Mouse (Mus musculus) intestine, embryonic 16.5 days (tissue): ENCODE measurements around the gene Irx6. TPM values are rescaled to one million over a fixed set of nuclear protein-coding genes. Genes with fewer than 3 reads are reported as not detected.

Source experiments
- ATAC-seq: fragments of 200-750 bp; cut with Nextera tagmentation; 2 replicates; pipeline ENCODE4 v1.8.0; 2017; ENCODE audit warnings: moderate TSS enrichment, moderate library complexity
- H3K27ac ChIP-seq: fragments of 300-500 bp; sonication (generic); 2 replicates; pipeline ENCODE4 v1.5.1; 2014; ENCODE audit warnings: mild to moderate bottlenecking, low read length
- H3K27me3 ChIP-seq: fragments of 300-500 bp; sonication (generic); replicated peaks from 2 replicates; pipeline ENCODE4 v1.6.1; 2014; ENCODE audit warnings: low read length, control low read depth, mixed read lengths; ENCODE audit not compliant: control insufficient read depth, insufficient read depth
- H3K36me3 ChIP-seq: fragments of 300-500 bp; sonication (generic); 2 replicates; pipeline ENCODE4 v1.6.1; 2014; ENCODE audit warnings: low read length, control low read depth; ENCODE audit not compliant: control insufficient read depth, insufficient read depth
- H3K4me1 ChIP-seq: fragments of 300-500 bp; sonication (generic); 2 replicates; pipeline ENCODE4 v1.6.1; 2014; ENCODE audit warnings: low read length, control low read depth, mixed read lengths; ENCODE audit not compliant: control insufficient read depth, insufficient read depth
- H3K4me2 ChIP-seq: fragments of 300-500 bp; sonication (generic); 2 replicates; pipeline ENCODE4 v1.6.1; 2014; ENCODE audit warnings: low read depth, low read length, control low read depth
- H3K4me3 ChIP-seq: fragments of 300-500 bp; sonication (generic); 2 replicates; pipeline ENCODE4 v1.5.1; 2014; ENCODE audit warnings: mild to moderate bottlenecking, low read length
- H3K9ac ChIP-seq: fragments of 300-500 bp; sonication (generic); 2 replicates; pipeline ENCODE4 v1.6.1; 2014; ENCODE audit warnings: low read depth, low read length
- H3K9me3 ChIP-seq: fragments of 300-500 bp; sonication (generic); 2 replicates; pipeline ENCODE4 v1.6.1; 2016; ENCODE audit warnings: low read length, control low read depth; ENCODE audit not compliant: control insufficient read depth
- WGBS: fragments of 180-500 bp; shearing (Covaris S2); extraction: QIAGEN DNeasy Blood & Tissue Kit; methylation state at CpG from one replicate; pipeline ENCODE4 v1.1.7; 2014; 5-methylcytosine and 5-hydroxymethylcytosine counted together
- polyA plus RNA-seq: library from polyadenylated mRNA; unstranded; fragments of >200 nt; fragmentation: Nextera tagmentation; extraction: Ambion mirVana; gene quantifications from 2 replicates; pipeline ENCODE4 v1.2.1, GENCODE M21; 2015

The Irx6 gene
- polyA plus RNA-seq, 1 experiment from 2014 or later, result not detected

- 7% methylated on average over 11 of the region's 11 CpGs for WGBS
- H3K36me3 ChIP-seq, result no peaks in the 10 kb centered on the region
- H3K27me3 ChIP-seq, result peaks cover 65% of the 10 kb centered on the region
- H3K4me2 ChIP-seq, result peak overlapping the region; percentile 60
- H3K27ac ChIP-seq, result no peak overlapping the region
- peak overlapping the region; percentile 40 for H3K4me3 ChIP-seq
- no peak overlapping the region for H3K9ac ChIP-seq
- peaks cover 15% of the 10 kb centered on the region for H3K4me1 ChIP-seq
- no peaks in the 10 kb centered on the region for H3K9me3 ChIP-seq
- no peak for ATAC-seq
Observed at GRCm38 (mm10) chr8:92673101-92673500, 987 bp upstream of the Irx6 start.

DNA sequence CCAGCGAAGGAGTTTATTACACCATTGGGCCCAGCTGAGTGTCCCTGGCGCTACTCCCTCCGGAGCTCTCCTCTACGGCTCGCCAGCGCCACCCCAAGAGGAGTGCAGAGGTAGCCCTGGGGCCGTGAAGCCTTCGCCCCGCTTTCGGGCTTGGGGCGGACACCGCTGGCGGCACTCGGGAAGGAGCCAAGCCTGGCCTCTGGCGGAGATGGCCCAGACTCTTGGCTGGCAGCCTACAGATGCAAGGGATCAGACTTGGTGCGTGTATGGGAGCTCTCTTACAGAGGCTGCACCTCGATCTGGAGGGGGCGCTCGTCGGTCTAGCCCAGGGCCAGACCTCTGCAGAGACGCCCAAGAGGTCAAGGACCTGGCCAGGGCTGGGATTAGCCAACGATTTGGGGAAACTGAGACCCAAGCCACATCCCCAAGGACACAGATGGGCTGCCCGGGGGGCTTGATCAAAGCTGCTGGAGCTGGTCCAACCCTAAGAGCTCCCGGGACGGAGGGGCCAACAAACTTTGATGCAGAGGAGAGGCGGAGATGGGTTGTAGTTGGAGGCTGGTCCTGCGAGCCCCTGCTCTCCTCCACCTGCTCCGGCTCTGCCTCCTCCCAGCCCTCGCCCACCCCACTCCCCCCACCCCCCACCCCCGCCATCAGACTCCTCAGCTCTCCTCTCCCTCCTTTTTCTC is 389 bp upstream of the Irx6 start:
- Histone ChIP-seq H3K4me2 (peak overlapping the region; percentile 60), H3K9ac (no peak overlapping the region), H3K4me1 (peaks cover 15% of the 10 kb centered on the region), H3K36me3 (no peaks in the 10 kb centered on the region), H3K4me3 (peak overlapping the region; percentile 40), H3K9me3 (no peaks in the 10 kb centered on the region), H3K27ac (no peak overlapping the region), H3K27me3 (peaks cover 70% of the 10 kb centered on the region)
- WGBS, result 1% methylated on average over 29 of the region's 30 CpGs
- peak; percentile 67 for ATAC-seq

GRCm38 (mm10) chr8:92678407-92678806 is 4.3 kb downstream of the Irx6 start:
- Histone ChIP-seq H3K27me3 (peaks cover 66% of the 10 kb centered on the region), H3K9ac (no peak overlapping the region), H3K4me3 (peak overlapping the region; percentile 7; the same call in 1 of the 2 replicates), H3K9me3 (no peaks in the 10 kb centered on the region), H3K4me1 (peaks cover 11% of the 10 kb centered on the region), H3K36me3 (no peaks in the 10 kb centered on the region), H3K4me2 (peak overlapping the region; percentile 23; the same call in 1 of the 2 replicates), H3K27ac (no peak overlapping the region)
- peak; percentile 88 for ATAC-seq
- 11% methylated on average over 16 of the region's 16 CpGs for WGBS

DNA sequence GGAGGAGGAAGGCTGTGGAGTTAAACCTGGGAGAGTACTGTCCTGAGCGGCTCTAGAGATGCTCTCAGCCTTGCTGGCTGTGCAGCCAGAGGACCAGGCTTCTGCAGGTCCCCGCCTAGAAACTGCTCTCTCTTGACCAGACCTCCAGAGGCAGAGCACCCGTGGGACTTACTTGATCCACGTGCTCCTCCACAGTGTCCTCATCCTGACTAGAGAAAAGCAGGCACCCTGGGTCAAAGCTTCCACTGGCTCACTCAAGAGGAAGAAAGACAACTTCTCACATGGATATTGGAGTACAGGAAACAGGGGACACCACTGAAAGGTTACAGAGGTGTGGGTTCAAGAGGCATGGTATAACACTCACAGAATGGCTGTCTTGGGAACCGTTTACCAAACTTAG is 23.3 kb downstream of the Irx6 start:
- Histone ChIP-seq H3K27ac (no peak overlapping the region), H3K4me2 (no peak overlapping the region), H3K9ac (no peak overlapping the region), H3K4me1 (no peaks in the 10 kb centered on the region), H3K4me3 (no peak overlapping the region), H3K9me3 (no peaks in the 10 kb centered on the region), H3K27me3 (no peaks in the 10 kb centered on the region), H3K36me3 (no peaks in the 10 kb centered on the region)
- ATAC-seq, result no peak
- 75% methylated on average over 5 of the region's 5 CpGs for WGBS

- Histone ChIP-seq H3K27ac (no peak overlapping the region), H3K27me3 (no peaks in the 10 kb centered on the region), H3K9me3 (no peaks in the 10 kb centered on the region), H3K4me2 (no peak overlapping the region), H3K4me1 (no peaks in the 10 kb centered on the region), H3K36me3 (no peaks in the 10 kb centered on the region), H3K9ac (no peak overlapping the region), H3K4me3 (no peak overlapping the region)
- no peak for ATAC-seq
- WGBS, result 66% methylated on average over 3 of the region's 3 CpGs
Observed at GRCm38 (mm10) chr8:92698411-92698810, 24.3 kb downstream of the Irx6 start.

- ATAC-seq, result no peak
- H3K36me3 ChIP-seq, result no peaks in the 10 kb centered on the region
- H3K4me2 ChIP-seq, result no peak overlapping the region
- H3K9ac ChIP-seq, result no peak overlapping the region
- no peak overlapping the region for H3K4me3 ChIP-seq
- 53% methylated on average over 8 of the region's 8 CpGs for WGBS
- no peaks in the 10 kb centered on the region for H3K27me3 ChIP-seq
- H3K9me3 ChIP-seq, result no peaks in the 10 kb centered on the region
- H3K27ac ChIP-seq, result no peak overlapping the region
- H3K4me1 ChIP-seq, result no peaks in the 10 kb centered on the region
Observed at GRCm38 (mm10) chr8:92699922-92700540, 25.9 kb downstream of the Irx6 start.

DNA sequence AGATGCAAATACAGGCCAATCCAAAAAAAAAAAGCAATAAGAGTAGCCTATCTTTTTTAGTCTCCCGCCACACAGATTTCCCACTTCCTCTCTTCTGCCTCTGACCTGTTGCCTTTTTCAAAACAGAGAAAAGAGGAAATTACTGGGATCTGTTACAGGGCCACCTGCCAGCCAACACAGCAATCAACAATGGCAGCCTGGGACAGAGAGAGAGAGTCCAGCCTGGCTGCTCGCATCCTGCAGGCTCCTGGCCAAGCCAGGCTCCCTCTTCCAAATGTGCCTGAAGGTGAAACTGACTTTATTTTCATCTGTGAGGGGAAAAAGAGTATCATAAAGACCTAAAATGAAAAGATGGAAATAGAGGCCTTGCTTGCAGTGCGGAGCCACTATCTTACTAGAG is 29.3 kb downstream of the Irx6 start:
- ATAC-seq, result no peak
- no peak overlapping the region for H3K9ac ChIP-seq
- no peaks in the 10 kb centered on the region for H3K27me3 ChIP-seq
- H3K27ac ChIP-seq, result no peak overlapping the region
- WGBS, result 76% methylated on average over 3 of the region's 3 CpGs
- H3K4me2 ChIP-seq, result no peak overlapping the region
- H3K36me3 ChIP-seq, result no peaks in the 10 kb centered on the region
- no peaks in the 10 kb centered on the region for H3K9me3 ChIP-seq
- no peak overlapping the region for H3K4me3 ChIP-seq
- H3K4me1 ChIP-seq, result no peaks in the 10 kb centered on the region

- H3K4me1 ChIP-seq, result no peaks in the 10 kb centered on the region
- 39% methylated on average over 2 of the region's 2 CpGs for WGBS
- no peak overlapping the region for H3K27ac ChIP-seq
- no peaks in the 10 kb centered on the region for H3K36me3 ChIP-seq
- no peak for ATAC-seq
- no peaks in the 10 kb centered on the region for H3K9me3 ChIP-seq
- H3K4me2 ChIP-seq, result no peak overlapping the region
- H3K27me3 ChIP-seq, result no peaks in the 10 kb centered on the region
- H3K4me3 ChIP-seq, result no peak overlapping the region
- H3K9ac ChIP-seq, result no peak overlapping the region
Observed at GRCm38 (mm10) chr8:92706311-92706710, 32.2 kb downstream of the Irx6 start.

DNA sequence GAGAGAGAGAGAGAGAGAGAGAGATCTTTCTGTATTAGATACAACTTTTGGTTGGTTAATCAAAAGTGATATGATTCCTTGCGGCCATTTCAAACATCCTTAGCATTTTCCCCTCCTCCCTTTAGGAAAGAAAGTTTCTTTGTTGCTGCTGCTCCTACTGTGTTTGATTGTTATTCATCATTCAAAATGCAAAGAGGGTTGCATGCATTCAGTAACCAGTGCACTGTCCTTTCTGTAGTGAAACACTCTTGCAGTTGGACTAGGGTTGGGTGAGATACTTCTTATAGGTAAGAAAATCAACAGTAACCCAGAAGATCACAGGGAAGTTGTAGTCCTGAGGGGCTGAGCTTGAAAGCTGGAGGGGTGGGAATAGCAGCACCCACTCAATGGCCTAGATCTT is 39.2 kb downstream of the Irx6 start:
- Histone ChIP-seq H3K4me1 (no peaks in the 10 kb centered on the region), H3K27me3 (no peaks in the 10 kb centered on the region), H3K27ac (no peak overlapping the region), H3K4me3 (no peak overlapping the region), H3K4me2 (no peak overlapping the region), H3K9ac (no peak overlapping the region), H3K9me3 (no peaks in the 10 kb centered on the region), H3K36me3 (no peaks in the 10 kb centered on the region)
- no peak for ATAC-seq
- 92% methylated on average over 1 of the region's 1 CpGs for WGBS
